Mouse (Mus musculus) small intestine, adult 2 months (tissue): ENCODE measurements at regions not wholly inside any gene's neighbourhood (a gene's known extent, or its start where the extent isn't known, plus 50 kb on each side); places are given as distances from the start of the nearest gene placed in this dataset.

Experiments
- CTCF ChIP-seq: fragments of 200-500 bp; IDR thresholded peaks from 2 replicates; pipeline ENCODE4 v1.5.1; 2012; ENCODE audit warnings: low read depth, mild to moderate bottlenecking, control low read depth, inconsistent platforms, low read length, moderate library complexity, mixed read lengths; ENCODE audit not compliant: insufficient replicate concordance, insufficient read length; ENCODE audit errors: extremely low read depth
- POLR2A ChIP-seq: fragments of 200-500 bp; IDR thresholded peaks from 2 replicates; pipeline ENCODE4 v1.6.1; 2012; ENCODE audit warnings: low read depth, mild to moderate bottlenecking, control low read depth, inconsistent platforms, low read length, moderate library complexity

DNA sequence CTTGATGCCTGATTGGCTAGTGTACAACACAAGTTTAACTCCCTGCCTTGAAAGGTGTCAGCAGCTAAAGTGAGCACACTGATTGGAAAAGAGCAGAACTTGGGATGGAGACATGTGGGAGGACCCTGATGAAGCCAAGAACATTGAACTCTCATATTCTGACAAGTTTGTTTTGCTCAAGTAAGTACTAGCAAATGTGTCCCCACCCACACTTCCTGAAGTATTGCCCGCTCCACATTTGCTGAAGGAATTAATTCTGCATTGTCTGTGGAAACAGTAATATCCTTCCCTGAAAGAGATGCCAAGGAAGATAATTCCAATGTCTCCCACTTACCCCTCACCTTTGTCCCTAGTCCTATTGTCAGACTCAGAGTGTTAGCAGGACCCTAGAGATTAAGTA is 596.3 kb upstream of the Adamts9 start:
- no peak for TF ChIP-seq POLR2A
- no peak for TF ChIP-seq CTCF
